Mouse (Mus musculus) lung, adult 18-20 months (tissue): Measurements from ENCODE around the gene Zfy2.

ENCODE experiments used
- DNase-seq, 2 experiments: peaks; one replicate each; pipeline ENCODE4 v3.0.0; 2022; ENCODE audit warnings: mixed read lengths in 2 of 2

The Zfy2 gene

GRCm38 (mm10) chrY:2170309-2170708, at the start of gene Zfy2:
TSS of gene Zfy2 (minus strand) at chrY:2170409.
- no peak for DNase-seq
